Mouse (Mus musculus): ENCODE data around the gene Abcd3. TPM values are rescaled to one million over a fixed set of nuclear protein-coding genes. Genes with fewer than 3 reads are reported as not detected.

Abcd3 gene
- polyA plus RNA-seq, 1 experiment from 2014 or later, result 84.8 TPM

DNA sequence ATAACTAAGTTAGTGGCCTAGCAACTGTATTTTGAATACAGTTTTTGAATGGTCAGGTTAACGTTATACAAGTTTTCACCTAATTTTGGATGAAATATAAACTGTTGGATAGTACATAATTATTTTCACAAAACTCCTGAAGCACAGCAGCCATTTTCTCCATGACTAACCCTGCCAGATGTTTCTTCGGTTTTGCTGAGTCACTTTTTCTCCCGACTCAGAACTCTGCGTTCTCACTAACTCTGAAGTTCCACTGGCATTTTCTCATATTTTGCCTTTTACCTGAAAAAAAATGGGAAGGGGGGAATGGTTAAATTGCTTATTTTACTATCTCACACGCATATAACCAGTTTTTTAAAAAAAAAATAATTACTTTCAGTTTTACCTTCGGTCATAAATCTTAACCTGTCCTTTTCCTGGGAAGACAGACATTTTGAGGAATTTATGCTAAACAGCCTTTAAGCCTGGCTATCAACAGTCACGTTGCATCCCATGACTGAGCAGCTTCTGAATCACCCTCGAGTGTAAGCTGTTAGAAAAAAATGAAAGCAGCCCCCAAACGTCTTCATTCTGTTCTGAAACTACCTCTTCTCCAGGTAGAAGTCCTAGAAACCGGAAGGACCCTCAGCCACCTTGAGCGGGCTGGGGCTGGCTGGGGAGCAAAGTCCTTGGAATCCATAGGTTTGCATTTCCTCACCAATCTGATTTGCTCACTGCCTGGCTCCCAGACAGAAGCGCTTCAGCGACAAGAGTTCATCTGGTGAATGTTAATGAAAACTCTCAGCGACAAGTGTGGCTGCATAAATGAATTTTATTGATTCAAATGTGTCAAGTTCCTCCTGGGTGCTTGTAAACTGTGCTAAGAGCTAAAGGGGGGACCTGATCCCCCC is 94.1 kb downstream of the Abcd3 start:
- Histone ChIP-seq H3K27ac (no peak overlapping the region), H3K36me3 (replicated peaks; ENCODE audit: control insufficient read depth, insufficient read depth) (no peaks in the 10 kb centered on the region), H3K4me1 (replicated peaks; ENCODE audit: control insufficient read depth, insufficient read depth, low read length) (peaks cover 11% of the 10 kb centered on the region; the same call in 1 of the 2 replicates), H3K27me3 (ENCODE audit: control insufficient read depth, insufficient read depth, low read length) (0 out of 2 replicates have a peak, but pooled peaks cover 3% of the 10 kb centered on the region), H3K9me3 (ENCODE audit: control insufficient read depth, low read length) (no peaks in the 10 kb centered on the region), H3K9ac (no peak overlapping the region), H3K4me2 (replicated peaks) (peak overlapping the region; percentile 6; the same call in 1 of the 2 replicates), H3K4me3 (replicated peaks; ENCODE audit: low read length) (no peak overlapping the region)
- no peak for ATAC-seq (ENCODE audit: low FRiP score)
- DNase-seq (ENCODE audit: low spot score), result no peak
- 43% methylated on average over 14 of the region's 14 CpGs for WGBS

DNA sequence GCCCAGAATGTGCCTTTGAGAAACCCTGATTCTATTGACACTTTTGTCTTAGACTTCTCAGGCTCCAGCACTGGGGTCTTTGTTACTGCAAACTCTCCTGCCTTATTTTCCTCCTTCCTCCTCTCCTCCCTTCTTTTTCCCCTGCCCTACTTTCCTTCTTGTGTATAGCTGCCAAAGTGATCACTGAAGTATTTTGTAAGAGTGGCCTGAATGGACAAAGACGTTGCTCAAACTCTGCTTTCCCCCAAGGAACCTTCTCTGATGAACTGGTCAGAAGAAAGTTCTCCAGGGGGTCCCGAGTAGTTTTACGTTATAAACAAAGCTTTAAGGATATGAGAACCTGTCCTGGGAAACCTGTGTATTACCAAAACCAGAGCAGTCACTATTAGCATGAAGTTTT is 95.4 kb downstream of the Abcd3 start:
- no peaks in the 10 kb centered on the region for H3K9me3 ChIP-seq (ENCODE audit: control insufficient read depth, low read length)
- no peak overlapping the region for H3K4me3 ChIP-seq (replicated peaks; ENCODE audit: low read length)
- H3K27me3 ChIP-seq (ENCODE audit: control insufficient read depth, insufficient read depth, low read length), result no peaks in the 10 kb centered on the region
- H3K4me1 ChIP-seq (replicated peaks; ENCODE audit: control insufficient read depth, insufficient read depth, low read length), result peaks cover 11% of the 10 kb centered on the region; the same call in 1 of the 2 replicates
- WGBS, result 72% methylated on average over 3 of the region's 3 CpGs
- DNase-seq (ENCODE audit: low spot score) (no peak), ATAC-seq (ENCODE audit: low FRiP score) (no peak)
- no peak overlapping the region for H3K27ac ChIP-seq
- H3K9ac ChIP-seq, result no peak overlapping the region
- H3K4me2 ChIP-seq (replicated peaks), result no peak overlapping the region
- H3K36me3 ChIP-seq (replicated peaks; ENCODE audit: control insufficient read depth, insufficient read depth), result no peaks in the 10 kb centered on the region

DNA sequence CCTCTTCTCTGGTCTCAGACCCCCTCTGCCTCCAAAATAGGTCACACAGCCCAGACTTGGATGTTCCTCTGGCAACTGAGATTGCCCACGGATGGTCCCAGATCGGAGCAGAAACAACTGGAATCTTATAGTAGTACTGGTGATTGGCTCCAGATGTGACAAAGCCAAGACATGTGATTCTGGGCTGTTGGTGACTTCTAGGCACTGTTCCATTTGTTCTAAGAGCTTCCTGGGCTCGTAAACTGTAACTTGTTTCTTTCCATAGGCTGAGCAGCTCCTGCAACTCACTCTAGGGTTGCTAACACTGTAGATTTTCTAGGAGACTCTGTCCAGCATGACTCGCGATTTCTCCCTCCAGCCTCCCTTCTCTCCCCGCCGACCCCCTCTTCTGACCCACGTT is 96.4 kb downstream of the Abcd3 start:
- no peak overlapping the region for H3K4me2 ChIP-seq (replicated peaks)
- no peak overlapping the region for H3K9ac ChIP-seq
- no peak overlapping the region for H3K27ac ChIP-seq
- no peak for ATAC-seq (ENCODE audit: low FRiP score)
- peaks cover 11% of the 10 kb centered on the region; the same call in 1 of the 2 replicates for H3K4me1 ChIP-seq (replicated peaks; ENCODE audit: control insufficient read depth, insufficient read depth, low read length)
- no peak overlapping the region for H3K4me3 ChIP-seq (replicated peaks; ENCODE audit: low read length)
- 86% methylated on average over 8 of the region's 8 CpGs for WGBS
- no peaks in the 10 kb centered on the region for H3K27me3 ChIP-seq (ENCODE audit: control insufficient read depth, insufficient read depth, low read length)
- H3K9me3 ChIP-seq (ENCODE audit: control insufficient read depth, low read length), result no peaks in the 10 kb centered on the region
- DNase-seq (ENCODE audit: low spot score), result no peak
- no peaks in the 10 kb centered on the region for H3K36me3 ChIP-seq (replicated peaks; ENCODE audit: control insufficient read depth, insufficient read depth)

DNA sequence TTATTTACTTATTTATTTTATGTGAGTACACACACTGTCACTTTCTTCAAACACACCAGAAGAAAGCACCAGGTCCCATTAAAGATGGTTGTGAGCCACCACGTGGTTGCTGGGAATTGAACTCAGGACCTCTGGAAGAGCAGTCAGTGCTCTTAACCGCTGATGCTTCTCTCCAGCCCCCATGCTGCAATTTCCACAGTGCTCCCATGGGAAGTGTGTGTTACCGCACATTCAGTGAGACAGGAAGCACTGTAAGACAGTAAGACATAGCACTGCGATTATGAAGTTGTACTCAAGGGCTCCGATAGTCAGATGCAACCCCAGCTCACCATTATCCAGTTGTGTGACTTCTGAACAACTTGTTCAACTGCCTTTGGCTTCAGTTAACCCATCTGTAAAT is 98.6 kb downstream of the Abcd3 start:
- peaks cover under 1% of the 10 kb centered on the region; the same call in 1 of the 2 replicates for H3K4me1 ChIP-seq (replicated peaks; ENCODE audit: control insufficient read depth, insufficient read depth, low read length)
- H3K27me3 ChIP-seq (ENCODE audit: control insufficient read depth, insufficient read depth, low read length), result no peaks in the 10 kb centered on the region
- DNase-seq (ENCODE audit: low spot score) (no peak), ATAC-seq (ENCODE audit: low FRiP score) (no peak)
- no peak overlapping the region for H3K9ac ChIP-seq
- no peak overlapping the region for H3K4me2 ChIP-seq (replicated peaks)
- no peaks in the 10 kb centered on the region for H3K9me3 ChIP-seq (ENCODE audit: control insufficient read depth, low read length)
- H3K36me3 ChIP-seq (replicated peaks; ENCODE audit: control insufficient read depth, insufficient read depth), result no peaks in the 10 kb centered on the region
- whole genome bisulfite sequencing, result 88% methylated on average over 5 of the region's 5 CpGs
- no peak overlapping the region for H3K27ac ChIP-seq
- no peak overlapping the region for H3K4me3 ChIP-seq (replicated peaks; ENCODE audit: low read length)

DNA sequence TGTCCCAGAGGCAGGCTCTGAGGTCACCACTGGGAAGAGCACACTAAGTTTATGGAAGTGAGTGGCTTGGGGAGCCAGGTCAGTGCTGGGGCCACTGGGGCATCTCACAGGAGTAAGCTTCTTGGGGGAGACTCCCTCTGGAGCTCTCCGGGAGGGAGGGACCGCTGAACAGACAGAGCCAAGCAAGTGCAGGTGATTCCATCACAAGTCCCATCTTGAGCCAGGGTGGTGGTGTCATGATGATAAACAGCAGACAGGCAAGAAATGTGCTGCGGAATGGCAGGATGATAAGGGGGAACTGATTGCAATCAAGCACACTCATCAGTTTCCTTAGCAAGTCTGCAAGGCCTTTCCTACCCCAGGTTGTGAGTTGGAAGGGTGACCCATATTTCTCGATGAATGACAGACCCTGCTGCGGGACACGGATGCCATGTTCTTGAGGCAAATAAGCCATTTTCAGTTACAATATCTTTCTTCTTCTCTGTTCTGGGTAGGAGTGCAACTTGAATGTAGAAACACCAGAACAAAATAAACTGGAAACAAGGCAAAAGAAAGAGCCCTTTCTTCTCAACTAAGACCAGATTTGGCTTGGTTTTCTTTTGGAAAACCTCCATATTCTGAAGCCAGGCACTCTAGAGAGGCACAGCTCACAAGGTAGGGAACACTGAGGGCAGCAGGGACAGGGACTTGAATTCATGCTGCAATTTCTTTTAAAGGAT is 99.2 kb downstream of the Abcd3 start:
- Histone ChIP-seq H3K27ac (no peak overlapping the region), H3K9me3 (ENCODE audit: control insufficient read depth, low read length) (no peaks in the 10 kb centered on the region), H3K4me1 (replicated peaks; ENCODE audit: control insufficient read depth, insufficient read depth, low read length) (no peaks in the 10 kb centered on the region), H3K27me3 (ENCODE audit: control insufficient read depth, insufficient read depth, low read length) (no peaks in the 10 kb centered on the region), H3K4me3 (replicated peaks; ENCODE audit: low read length) (no peak overlapping the region), H3K36me3 (replicated peaks; ENCODE audit: control insufficient read depth, insufficient read depth) (no peaks in the 10 kb centered on the region), H3K4me2 (replicated peaks) (no peak overlapping the region), H3K9ac (no peak overlapping the region)
- 85% methylated on average over 6 of the region's 6 CpGs for WGBS
- no peak for ATAC-seq (ENCODE audit: low FRiP score)
- DNase-seq (ENCODE audit: low spot score), result no peak

DNA sequence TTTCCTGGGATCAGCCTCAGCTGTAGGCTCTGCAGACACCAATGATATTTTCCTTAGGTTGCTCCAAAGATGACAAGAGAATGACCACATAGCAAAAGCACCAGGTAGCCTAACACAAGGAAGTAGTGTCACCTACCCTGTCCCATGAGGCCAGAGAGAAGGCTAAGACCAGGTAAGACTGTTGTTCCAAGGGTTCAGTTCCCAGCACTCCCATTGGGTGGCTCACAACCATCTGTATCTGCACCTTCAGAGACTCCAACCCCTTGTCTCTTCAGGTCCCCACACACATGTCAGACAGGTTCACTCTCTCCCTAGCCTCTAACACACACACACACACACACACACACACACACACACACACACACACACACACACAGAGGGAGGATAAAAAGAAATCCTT is 99.8 kb downstream of the Abcd3 start:
- DNase-seq (ENCODE audit: low spot score) (no peak), ATAC-seq (ENCODE audit: low FRiP score) (no peak)
- H3K9me3 ChIP-seq (ENCODE audit: control insufficient read depth, low read length), result no peaks in the 10 kb centered on the region
- no peak overlapping the region for H3K4me2 ChIP-seq (replicated peaks)
- H3K4me3 ChIP-seq (replicated peaks; ENCODE audit: low read length), result no peak overlapping the region
- no peak overlapping the region for H3K27ac ChIP-seq
- no peaks in the 10 kb centered on the region for H3K4me1 ChIP-seq (replicated peaks; ENCODE audit: control insufficient read depth, insufficient read depth, low read length)
- H3K27me3 ChIP-seq (ENCODE audit: control insufficient read depth, insufficient read depth, low read length), result no peaks in the 10 kb centered on the region
- H3K9ac ChIP-seq, result no peak overlapping the region
- no peaks in the 10 kb centered on the region for H3K36me3 ChIP-seq (replicated peaks; ENCODE audit: control insufficient read depth, insufficient read depth)

DNA sequence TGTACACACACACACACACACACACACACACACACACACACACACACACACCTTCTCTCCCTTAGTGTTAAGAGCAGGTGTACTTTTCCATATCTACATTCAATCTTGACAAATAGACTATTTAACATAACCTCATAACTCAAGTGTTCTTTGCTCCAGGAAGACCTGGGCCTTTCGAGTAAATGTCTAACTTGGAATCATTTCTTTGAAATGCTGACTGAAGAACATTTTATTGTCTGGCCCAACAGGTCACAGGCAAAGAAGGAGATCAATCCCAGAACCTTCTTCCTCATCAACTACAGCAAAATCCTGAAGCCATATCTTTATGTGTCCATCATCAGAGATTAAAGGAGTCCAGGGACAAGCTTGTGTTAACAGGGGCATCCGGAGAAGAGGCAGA is 100.6 kb downstream of the Abcd3 start:
- H3K4me1 ChIP-seq (replicated peaks; ENCODE audit: control insufficient read depth, insufficient read depth, low read length), result no peaks in the 10 kb centered on the region
- H3K9ac ChIP-seq, result no peak overlapping the region
- no peak for DNase-seq (ENCODE audit: low spot score)
- H3K4me3 ChIP-seq (replicated peaks; ENCODE audit: low read length), result no peak overlapping the region
- ATAC-seq (ENCODE audit: low FRiP score), result no peak
- H3K27ac ChIP-seq, result no peak overlapping the region
- no peaks in the 10 kb centered on the region for H3K9me3 ChIP-seq (ENCODE audit: control insufficient read depth, low read length)
- 93% methylated on average over 2 of the region's 2 CpGs for WGBS
- no peaks in the 10 kb centered on the region for H3K27me3 ChIP-seq (ENCODE audit: control insufficient read depth, insufficient read depth, low read length)
- no peaks in the 10 kb centered on the region for H3K36me3 ChIP-seq (replicated peaks; ENCODE audit: control insufficient read depth, insufficient read depth)
- H3K4me2 ChIP-seq (replicated peaks), result no peak overlapping the region

DNA sequence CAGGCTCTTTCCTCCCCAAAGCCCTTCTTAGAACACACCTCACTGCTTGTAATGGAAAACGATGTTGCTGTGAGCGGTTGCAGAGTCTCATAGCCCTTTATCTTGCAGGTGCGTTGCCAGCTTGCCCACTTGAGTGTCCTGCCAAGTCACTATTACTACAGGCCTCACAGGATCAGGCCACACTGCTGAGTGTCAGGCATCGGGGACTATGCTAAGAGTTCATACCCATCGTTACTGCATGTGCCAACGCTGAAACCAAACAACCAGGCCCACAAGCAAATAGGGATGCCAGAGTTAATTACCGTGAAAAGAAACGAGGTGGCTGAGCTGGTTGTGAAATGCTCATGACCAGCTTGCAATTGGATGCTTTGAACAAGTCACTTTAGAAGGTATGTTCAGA is 101.3 kb downstream of the Abcd3 start:
- 72% methylated on average over 8 of the region's 8 CpGs for WGBS
- H3K4me1 ChIP-seq (replicated peaks; ENCODE audit: control insufficient read depth, insufficient read depth, low read length), result no peaks in the 10 kb centered on the region
- H3K27me3 ChIP-seq (ENCODE audit: control insufficient read depth, insufficient read depth, low read length), result no peaks in the 10 kb centered on the region
- ATAC-seq (ENCODE audit: low FRiP score) (no peak), DNase-seq (ENCODE audit: low spot score) (no peak)
- no peaks in the 10 kb centered on the region for H3K36me3 ChIP-seq (replicated peaks; ENCODE audit: control insufficient read depth, insufficient read depth)
- no peak overlapping the region for H3K27ac ChIP-seq
- no peak overlapping the region for H3K4me2 ChIP-seq (replicated peaks)
- H3K9me3 ChIP-seq (ENCODE audit: control insufficient read depth, low read length), result no peaks in the 10 kb centered on the region
- H3K9ac ChIP-seq, result no peak overlapping the region
- no peak overlapping the region for H3K4me3 ChIP-seq (replicated peaks; ENCODE audit: low read length)

DNA sequence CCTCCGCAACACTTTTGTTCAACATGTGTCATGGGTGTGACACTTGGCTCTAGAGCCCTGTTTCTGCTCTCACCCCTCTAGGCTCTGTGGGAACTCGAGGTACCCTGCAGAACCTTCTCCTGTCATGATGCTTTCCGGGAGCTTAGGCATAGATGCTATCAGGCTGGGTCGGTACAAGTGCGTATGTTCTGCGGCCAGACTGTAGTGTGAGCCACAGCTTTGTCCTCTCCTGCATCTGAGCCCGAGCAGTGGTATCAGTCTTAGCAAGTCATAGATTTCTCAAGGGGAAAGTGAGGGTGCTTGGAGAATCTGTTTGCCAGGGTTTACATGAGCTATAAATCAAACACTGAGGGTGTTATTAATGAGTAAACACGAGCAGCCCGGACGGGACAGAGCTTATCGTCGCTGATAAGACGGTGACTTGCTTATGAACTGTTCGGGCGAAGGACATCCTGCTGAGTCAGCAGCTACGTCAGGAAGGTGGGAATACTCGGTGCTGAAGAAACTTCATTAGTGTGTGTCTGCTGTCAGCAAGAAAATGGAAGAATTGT is 101.9 kb downstream of the Abcd3 start:
- Histone ChIP-seq H3K4me1 (replicated peaks; ENCODE audit: control insufficient read depth, insufficient read depth, low read length) (no peaks in the 10 kb centered on the region), H3K4me2 (replicated peaks) (no peak overlapping the region), H3K36me3 (replicated peaks; ENCODE audit: control insufficient read depth, insufficient read depth) (no peaks in the 10 kb centered on the region), H3K27me3 (ENCODE audit: control insufficient read depth, insufficient read depth, low read length) (no peaks in the 10 kb centered on the region), H3K4me3 (replicated peaks; ENCODE audit: low read length) (no peak overlapping the region), H3K9me3 (ENCODE audit: control insufficient read depth, low read length) (no peaks in the 10 kb centered on the region), H3K27ac (no peak overlapping the region), H3K9ac (no peak overlapping the region)
- 70% methylated on average over 17 of the region's 17 CpGs for WGBS
- ATAC-seq (ENCODE audit: low FRiP score) (no peak), DNase-seq (ENCODE audit: low spot score) (no peak)
